Mouse (Mus musculus) CD4-positive, CD25-positive, alpha-beta regulatory T cell, adult 9 weeks (primary cell): ENCODE results near the gene Vapa. TPM values are rescaled to one million over a fixed set of nuclear protein-coding genes. Genes with fewer than 3 reads are reported as not detected.

Experiments used
- polyA plus RNA-seq: library from polyadenylated mRNA; unstranded; fragments of 100-300 nt; shearing (Covaris generic); gene quantifications from one replicate; pipeline ENCODE4 v1.2.1, GENCODE M21; 2017

Gene Vapa
- polyA plus RNA-seq = 28.0 TPM

GRCm38 (mm10) chr17:65613463-65614412 lies at the start of gene Vapa:
TSS of gene Vapa (minus strand) at chr17:65613555.

DNA sequence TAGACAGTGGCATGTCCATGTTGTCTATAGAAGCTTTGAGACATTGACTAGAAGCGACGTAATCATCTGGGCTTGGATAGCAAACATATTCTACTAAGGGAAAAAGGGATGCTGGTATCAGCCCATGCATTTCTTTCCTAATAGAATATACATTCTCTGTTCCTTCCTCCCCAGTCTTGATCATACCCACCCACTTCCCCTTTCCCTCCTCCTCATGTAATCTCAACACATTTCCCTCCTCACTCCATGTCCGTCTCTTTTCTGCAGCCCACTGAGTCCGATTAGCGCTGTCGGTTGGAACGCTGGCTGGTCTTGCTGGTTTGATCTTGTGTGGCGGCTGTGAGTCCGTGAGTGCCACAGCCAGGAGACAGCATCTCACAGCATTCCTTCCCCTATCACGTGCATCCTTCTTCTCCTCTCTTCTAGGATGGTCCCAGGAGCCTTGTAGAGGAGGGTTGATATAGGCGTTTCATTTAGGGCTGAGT lies 28.4 kb upstream of the Vapa start, which contains the start of gene Txndc2:
TSS of gene Txndc2 (minus strand) at position 435 of the 485 bp plus-strand sequence.

DNA sequence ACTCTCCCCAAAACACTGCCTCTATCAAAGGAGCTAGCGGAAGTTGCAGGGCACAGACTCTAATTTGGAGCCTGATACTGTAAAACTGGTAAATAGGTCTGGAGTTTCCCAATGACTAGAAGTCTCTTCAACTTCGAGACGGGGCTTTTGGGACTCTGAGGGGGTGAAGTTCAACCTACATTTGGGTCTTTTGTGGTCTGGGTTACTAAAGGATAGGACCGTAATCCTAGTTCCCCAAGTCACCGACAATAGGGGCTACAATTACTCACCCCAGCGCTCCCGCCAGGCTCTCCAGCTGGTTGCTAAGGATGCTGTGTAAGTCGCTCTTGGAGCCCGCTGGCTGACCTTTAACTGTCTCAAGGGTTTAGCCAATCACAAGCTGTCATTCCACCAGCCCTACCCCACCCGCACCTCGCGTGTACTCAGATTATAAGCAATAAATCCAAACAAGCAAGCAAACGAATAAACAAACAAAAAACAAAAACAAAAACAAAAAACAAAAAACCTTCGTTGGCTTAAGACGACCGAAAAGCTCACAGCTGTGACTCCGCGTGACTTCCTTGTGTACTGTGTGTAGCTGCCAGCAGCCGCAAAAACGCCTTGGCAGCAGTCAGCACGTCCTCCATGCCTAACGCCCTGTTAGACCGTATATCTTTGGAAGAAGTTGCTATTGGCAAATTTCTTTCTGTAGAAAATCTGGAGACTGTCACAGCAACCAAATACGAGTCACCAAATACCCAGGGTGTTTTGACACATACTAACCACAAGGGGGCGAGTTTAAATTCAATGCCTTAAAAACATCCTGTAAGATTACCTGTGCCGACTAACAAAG lies 72.7 kb downstream of the Vapa start, which contains the start of gene Tmem232:
TSS of gene Tmem232 (minus strand) at position 342 of the 832 bp plus-strand sequence.

Other genes starting within 250 kb of the Vapa start
- not detected for gene Tmem232, start 72.8 kb downstream of the Vapa start, polyA plus RNA-seq
- gene Txndc2, start 28.6 kb upstream of the Vapa start, polyA plus RNA-seq = not detected
- gene Rab31, start 159.2 kb upstream of the Vapa start, polyA plus RNA-seq = 3.1 TPM
- gene Ppp4r1, start 169.0 kb upstream of the Vapa start, polyA plus RNA-seq = 22.3 TPM